Mouse (Mus musculus) intestine, embryonic 16.5 days (tissue): ENCODE data around the gene Tmem106a. TPM values are rescaled to one million over a fixed set of nuclear protein-coding genes. Genes with fewer than 3 reads are reported as not detected.
A peak's percentile ranks its signal among the peaks of the same experiment; 100 is the strongest.
"Not testable (repeated sequence)": the region's sequence is repeated elsewhere in the genome, so short reads cannot be mapped to it uniquely, and the experiment has no call there.

Source experiments
- ATAC-seq: fragments of 200-750 bp; cut with Nextera tagmentation; 2 replicates; pipeline ENCODE4 v1.8.0; 2017; ENCODE audit warnings: moderate TSS enrichment, moderate library complexity
- H3K27ac ChIP-seq: fragments of 300-500 bp; sonication (generic); 2 replicates; pipeline ENCODE4 v1.5.1; 2014; ENCODE audit warnings: mild to moderate bottlenecking, low read length
- H3K27me3 ChIP-seq: fragments of 300-500 bp; sonication (generic); replicated peaks from 2 replicates; pipeline ENCODE4 v1.6.1; 2014; ENCODE audit warnings: low read length, control low read depth, mixed read lengths; ENCODE audit not compliant: control insufficient read depth, insufficient read depth
- H3K36me3 ChIP-seq: fragments of 300-500 bp; sonication (generic); 2 replicates; pipeline ENCODE4 v1.6.1; 2014; ENCODE audit warnings: low read length, control low read depth; ENCODE audit not compliant: control insufficient read depth, insufficient read depth
- H3K4me1 ChIP-seq: fragments of 300-500 bp; sonication (generic); 2 replicates; pipeline ENCODE4 v1.6.1; 2014; ENCODE audit warnings: low read length, control low read depth, mixed read lengths; ENCODE audit not compliant: control insufficient read depth, insufficient read depth
- H3K4me2 ChIP-seq: fragments of 300-500 bp; sonication (generic); 2 replicates; pipeline ENCODE4 v1.6.1; 2014; ENCODE audit warnings: low read depth, low read length, control low read depth
- H3K4me3 ChIP-seq: fragments of 300-500 bp; sonication (generic); 2 replicates; pipeline ENCODE4 v1.5.1; 2014; ENCODE audit warnings: mild to moderate bottlenecking, low read length
- H3K9ac ChIP-seq: fragments of 300-500 bp; sonication (generic); 2 replicates; pipeline ENCODE4 v1.6.1; 2014; ENCODE audit warnings: low read depth, low read length
- H3K9me3 ChIP-seq: fragments of 300-500 bp; sonication (generic); 2 replicates; pipeline ENCODE4 v1.6.1; 2016; ENCODE audit warnings: low read length, control low read depth; ENCODE audit not compliant: control insufficient read depth
- WGBS: fragments of 180-500 bp; shearing (Covaris S2); extraction: QIAGEN DNeasy Blood & Tissue Kit; methylation state at CpG from one replicate; pipeline ENCODE4 v1.1.7; 2014; 5-methylcytosine and 5-hydroxymethylcytosine counted together
- polyA plus RNA-seq: library from polyadenylated mRNA; unstranded; fragments of >200 nt; fragmentation: Nextera tagmentation; extraction: Ambion mirVana; gene quantifications from 2 replicates; pipeline ENCODE4 v1.2.1, GENCODE M21; 2015

Gene Tmem106a
- polyA plus RNA-seq, 1 experiment from 2014 or later: 38.6 TPM

DNA sequence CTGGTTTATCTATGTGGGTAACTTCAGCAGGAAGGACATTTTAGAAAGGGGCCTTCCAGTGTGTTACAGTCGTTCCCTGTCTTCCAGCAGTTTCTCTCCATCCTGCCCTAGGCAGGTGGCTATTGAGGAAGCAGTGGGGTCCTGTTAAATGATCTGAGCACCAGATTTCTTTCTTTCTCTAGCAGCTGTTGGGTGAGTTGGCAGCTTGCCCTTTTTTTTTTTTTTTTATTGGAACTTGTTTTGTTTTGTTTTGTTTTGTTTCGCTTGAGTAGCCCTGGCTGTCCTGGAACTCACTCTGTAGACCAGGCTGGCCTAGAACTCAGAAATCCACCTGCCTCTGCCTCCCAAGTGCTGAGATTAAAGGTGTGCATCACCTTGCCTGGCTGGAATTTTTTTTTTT is 25.1 kb upstream of the Tmem106a start:
- no peaks in the 10 kb centered on the region for H3K27me3 ChIP-seq
- 74% methylated on average over 2 of the region's 2 CpGs for WGBS
- no peak overlapping the region for H3K4me3 ChIP-seq
- no peak overlapping the region for H3K27ac ChIP-seq
- no peak overlapping the region for H3K9ac ChIP-seq
- H3K36me3 ChIP-seq: peaks cover 11% of the 10 kb centered on the region; the same call in 1 of the 2 replicates
- no peaks in the 10 kb centered on the region for H3K9me3 ChIP-seq
- peaks cover 10% of the 10 kb centered on the region for H3K4me1 ChIP-seq
- ATAC-seq: no peak
- no peak overlapping the region for H3K4me2 ChIP-seq

DNA sequence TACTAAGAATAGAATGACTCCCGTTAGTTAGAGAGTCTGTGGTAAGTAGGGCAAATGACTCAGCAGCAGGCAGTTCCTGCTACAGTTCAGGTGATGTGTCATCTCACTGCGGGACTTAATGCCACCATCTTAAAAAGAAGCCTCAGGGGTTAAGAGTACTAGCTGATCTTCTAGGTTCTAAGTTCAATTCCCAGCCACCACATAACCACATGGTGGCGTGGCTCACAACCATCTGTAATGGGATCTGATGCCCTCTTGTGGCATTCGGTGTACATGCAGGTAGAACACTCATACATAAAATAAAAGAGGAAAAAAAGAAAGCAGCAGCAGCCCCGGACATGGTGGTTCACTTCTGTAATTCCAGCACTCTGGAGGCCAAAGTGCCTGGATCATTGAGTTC is 19.7 kb upstream of the Tmem106a start:
- Histone ChIP-seq H3K36me3 (peaks cover 24% of the 10 kb centered on the region), H3K4me3 (no peak overlapping the region), H3K9ac (no peak overlapping the region), H3K27me3 (no peaks in the 10 kb centered on the region), H3K9me3 (no peaks in the 10 kb centered on the region), H3K4me2 (no peak overlapping the region), H3K4me1 (no peaks in the 10 kb centered on the region), H3K27ac (no peak overlapping the region)
- ATAC-seq: no peak
- 39% methylated on average over 5 of the region's 5 CpGs for WGBS

DNA sequence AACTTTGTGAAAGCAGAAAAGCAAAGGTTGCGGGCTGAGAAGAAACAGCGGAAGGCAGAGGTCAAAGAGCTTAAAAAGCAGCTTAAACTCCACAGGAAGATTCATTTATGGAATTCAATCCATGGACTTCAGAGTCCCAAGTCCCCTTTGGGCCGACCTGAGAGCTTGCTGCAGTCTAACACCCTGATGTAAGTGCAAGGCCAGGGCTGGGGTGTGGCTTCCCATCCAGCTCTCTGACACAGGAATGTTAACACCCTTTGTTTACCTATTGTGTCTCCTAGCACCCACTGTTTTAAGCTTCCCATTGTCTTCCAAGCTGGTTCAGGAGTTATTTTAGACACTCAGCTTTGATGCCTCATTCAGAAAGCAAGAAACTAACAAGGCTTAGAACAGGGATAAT is 13.6 kb upstream of the Tmem106a start:
- H3K4me3 ChIP-seq: no peak overlapping the region
- WGBS: 69% methylated on average over 3 of the region's 3 CpGs
- no peak overlapping the region for H3K9ac ChIP-seq
- H3K4me2 ChIP-seq: no peak overlapping the region
- H3K9me3 ChIP-seq: no peaks in the 10 kb centered on the region
- no peaks in the 10 kb centered on the region for H3K4me1 ChIP-seq
- peak; percentile 76 for ATAC-seq
- H3K27me3 ChIP-seq: no peaks in the 10 kb centered on the region
- peaks cover 41% of the 10 kb centered on the region for H3K36me3 ChIP-seq
- H3K27ac ChIP-seq: 0 out of 2 replicates have a peak overlapping the region, but pooled peaks have one; percentile 9

DNA sequence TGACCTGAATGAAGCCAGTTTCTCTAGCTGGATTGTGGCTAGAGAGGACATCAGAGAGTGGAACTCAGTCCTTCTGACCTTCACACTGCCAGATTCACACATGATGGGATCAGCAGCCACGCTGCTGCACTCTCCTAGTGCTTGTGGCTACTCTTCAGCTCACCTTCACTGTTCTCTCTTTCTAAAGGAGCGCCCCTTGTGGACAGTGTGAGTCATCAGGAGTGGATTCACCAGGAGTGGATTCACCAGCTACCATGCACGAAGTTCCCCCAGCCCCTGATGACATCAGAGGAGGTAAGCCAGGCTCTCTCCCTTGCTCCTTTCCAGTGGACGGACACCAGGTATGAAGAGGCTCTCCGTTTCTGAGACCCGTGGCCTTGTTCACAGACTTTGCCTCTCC is 5.9 kb upstream of the Tmem106a start:
- Histone ChIP-seq H3K27ac (no peak overlapping the region), H3K4me3 (no peak overlapping the region), H3K4me1 (no peaks in the 10 kb centered on the region), H3K36me3 (peaks cover 42% of the 10 kb centered on the region), H3K9me3 (no peaks in the 10 kb centered on the region), H3K27me3 (no peaks in the 10 kb centered on the region), H3K9ac (no peak overlapping the region), H3K4me2 (no peak overlapping the region)
- 82% methylated on average over 6 of the region's 6 CpGs for WGBS
- ATAC-seq: no peak

DNA sequence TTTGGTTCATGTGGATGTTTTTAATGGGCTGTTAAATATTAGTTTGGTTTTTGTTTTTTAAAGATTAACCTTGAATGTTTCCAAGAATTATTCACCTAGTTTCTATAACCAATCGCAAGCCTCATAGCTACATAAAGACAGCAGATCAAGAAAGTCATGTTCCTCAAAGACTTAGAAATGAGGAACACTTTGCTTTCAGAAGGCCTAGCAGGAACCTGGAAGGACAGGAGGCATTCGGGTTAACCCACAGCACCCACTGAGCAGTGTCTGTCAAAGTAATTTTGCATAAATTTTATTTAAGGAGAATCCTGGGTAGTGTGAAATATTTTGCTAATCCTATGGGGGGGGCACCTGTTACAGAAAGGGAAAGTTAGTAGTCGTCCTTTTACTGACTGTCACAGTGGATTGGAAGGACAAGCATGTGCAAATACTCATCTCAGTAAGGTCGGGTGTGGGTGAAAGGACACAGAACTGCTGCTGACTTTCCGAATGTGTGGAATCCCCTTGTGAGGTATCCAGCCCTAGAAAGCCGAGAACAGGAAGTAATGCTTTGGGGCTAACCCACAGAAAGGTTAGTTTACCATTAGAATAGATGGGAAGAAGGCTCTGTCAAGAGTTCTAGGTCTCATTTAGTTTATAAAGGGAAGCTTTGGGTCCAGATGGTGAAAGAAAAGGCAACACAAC is 819 bp upstream of the Tmem106a start:
- Histone ChIP-seq H3K9me3 (no peaks in the 10 kb centered on the region), H3K27ac (peak overlapping the region; percentile 51; the same call in 1 of the 2 replicates)

DNA sequence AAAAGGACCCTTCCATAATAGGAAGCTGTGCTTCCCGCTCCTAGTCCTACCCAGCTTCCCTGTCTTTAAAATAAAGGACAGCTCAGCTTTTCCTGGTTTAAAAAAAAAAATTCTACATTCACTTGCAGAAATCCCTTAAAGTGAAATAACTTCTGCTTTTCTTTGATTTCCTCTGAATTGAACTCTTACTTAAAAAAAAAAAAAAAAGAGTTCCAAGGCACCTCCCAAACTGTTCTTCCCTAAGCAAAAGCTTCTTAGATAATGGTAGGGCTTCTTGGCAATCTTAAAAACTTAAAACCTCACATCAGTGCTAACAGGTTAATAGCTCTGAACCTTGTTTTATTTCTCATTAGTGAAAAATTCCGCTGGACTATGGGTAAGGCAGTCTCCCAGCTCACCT is 1.2 kb downstream of the Tmem106a start:
- Histone ChIP-seq H3K4me3 (peak overlapping the region; percentile 18; the same call in 1 of the 2 replicates), H3K4me2 (peak overlapping the region; percentile 65; the same call in 1 of the 2 replicates), H3K4me1 (peaks cover 5% of the 10 kb centered on the region), H3K9ac (no peak overlapping the region), H3K9me3 (no peaks in the 10 kb centered on the region), H3K27me3 (no peaks in the 10 kb centered on the region), H3K27ac (no peak overlapping the region), H3K36me3 (peaks cover 4% of the 10 kb centered on the region; the same call in 1 of the 2 replicates)
- no peak for ATAC-seq
- WGBS: 95% methylated on average over 2 of the region's 2 CpGs

More for the DNA sequence above, 819 bp upstream of the Tmem106a start:
- no peak overlapping the region for H3K4me2 ChIP-seq
- WGBS: 75% methylated on average over 6 of the region's 6 CpGs
- no peak overlapping the region for H3K9ac ChIP-seq
- ATAC-seq: no peak
- H3K4me3 ChIP-seq: no peak overlapping the region
- H3K36me3 ChIP-seq: peaks cover 12% of the 10 kb centered on the region; the same call in 1 of the 2 replicates
- H3K4me1 ChIP-seq: peaks cover 5% of the 10 kb centered on the region
- no peaks in the 10 kb centered on the region for H3K27me3 ChIP-seq

DNA sequence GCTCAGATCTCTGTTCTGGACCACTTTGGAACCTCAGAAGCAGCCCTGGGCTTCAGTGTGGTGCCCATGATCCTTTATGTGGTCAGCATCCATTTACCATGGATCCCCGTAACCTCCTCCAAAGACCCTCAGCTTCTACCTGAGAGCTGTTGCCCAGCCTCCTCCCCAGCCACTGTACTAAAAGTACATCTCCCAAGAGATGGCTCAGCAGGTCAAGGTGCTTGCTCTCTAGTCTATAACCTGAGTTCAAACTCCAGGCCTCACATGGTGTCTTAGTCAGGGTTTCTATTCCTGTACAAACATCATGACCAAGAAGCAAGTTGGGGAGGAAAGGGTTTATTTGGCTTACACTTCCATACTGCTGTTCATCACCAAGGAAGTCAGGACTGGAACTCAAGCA is 3.0 kb downstream of the Tmem106a start:
- not testable (repeated sequence) for H3K36me3 ChIP-seq, H3K9ac ChIP-seq, ATAC-seq, H3K9me3 ChIP-seq, H3K4me1 ChIP-seq, H3K4me3 ChIP-seq, H3K27me3 ChIP-seq, H3K27ac ChIP-seq, H3K4me2 ChIP-seq
- 100% methylated on average over 1 of the region's 1 CpGs for WGBS

DNA sequence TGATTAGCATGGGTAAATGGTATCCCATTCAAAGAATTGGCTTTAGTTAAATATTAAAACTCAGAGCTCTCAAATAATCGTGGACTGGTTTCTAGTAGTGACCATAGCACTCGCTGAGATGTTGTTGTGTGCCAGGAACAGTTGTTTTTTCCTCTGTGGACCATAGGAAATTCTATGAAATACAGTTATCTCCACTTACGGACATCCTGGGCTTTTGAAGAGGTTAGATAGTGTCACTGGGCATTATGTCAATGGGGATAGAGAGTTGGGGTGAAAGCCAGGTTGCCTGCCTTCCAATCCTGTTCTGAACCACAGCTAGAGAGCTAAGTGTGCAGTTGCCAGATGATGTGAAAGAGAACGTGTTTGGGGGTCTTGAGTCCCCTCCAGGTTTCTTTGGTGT is 3.8 kb downstream of the Tmem106a start:
- Histone ChIP-seq H3K27me3 (no peaks in the 10 kb centered on the region), H3K4me2 (no peak overlapping the region), H3K27ac (no peak overlapping the region), H3K4me3 (no peak overlapping the region), H3K9me3 (no peaks in the 10 kb centered on the region), H3K9ac (no peak overlapping the region), H3K4me1 (peaks cover 9% of the 10 kb centered on the region), H3K36me3 (peaks cover 4% of the 10 kb centered on the region; the same call in 1 of the 2 replicates)
- 73% methylated on average over 4 of the region's 4 CpGs for WGBS
- no peak for ATAC-seq

DNA sequence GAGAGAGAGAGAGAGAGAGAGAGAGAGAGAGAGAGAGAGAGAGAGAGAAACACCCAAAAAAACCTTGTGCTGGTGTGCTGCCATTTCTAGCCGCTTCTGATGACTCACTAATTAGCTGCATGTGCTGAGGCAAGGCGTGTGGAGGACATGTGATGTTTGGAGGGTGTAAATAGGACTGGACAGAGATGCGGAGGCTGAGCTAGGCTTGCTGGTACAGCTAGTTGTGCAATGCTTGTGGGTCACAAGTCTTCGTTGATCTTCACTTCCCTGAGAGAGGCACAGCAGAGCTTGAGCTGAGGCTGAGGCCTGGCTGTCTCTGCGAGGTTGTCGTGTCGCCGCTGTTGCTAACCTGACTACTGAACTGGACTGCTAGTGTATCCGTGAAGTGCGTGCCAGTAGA is 5.6 kb downstream of the Tmem106a start:
- Histone ChIP-seq H3K27ac (no peak overlapping the region), H3K9me3 (no peaks in the 10 kb centered on the region), H3K4me1 (peaks cover 7% of the 10 kb centered on the region), H3K4me3 (no peak overlapping the region), H3K4me2 (no peak overlapping the region), H3K36me3 (peaks cover 4% of the 10 kb centered on the region; the same call in 1 of the 2 replicates), H3K9ac (no peak overlapping the region), H3K27me3 (no peaks in the 10 kb centered on the region)
- no peak for ATAC-seq
- 91% methylated on average over 10 of the region's 10 CpGs for WGBS
